Mouse (Mus musculus): ENCODE data around the gene Desi2.
"Not testable (repeated sequence)": the region's sequence is repeated elsewhere in the genome, so short reads cannot be mapped to it uniquely, and the experiment has no call there.

Gene Desi2

GRCm38 (mm10) chr1:178187216-178187791 lies at the start of gene Desi2:
Gene Desi2 (plus strand): TSS chr1:178187417.
- peak; percentile 79 for DNase-seq (ENCODE audit: low read depth)

GRCm38 (mm10) chr1:178146513-178146912 lies 40.7 kb upstream of the Desi2 start:
- not testable (repeated sequence) for DNase-seq (ENCODE audit: low read depth)

- not testable (repeated sequence) for DNase-seq (ENCODE audit: low read depth)
Measured at GRCm38 (mm10) chr1:178146915-178147314, 40.3 kb upstream of the Desi2 start.

GRCm38 (mm10) chr1:178182251-178182650 lies 5.0 kb upstream of the Desi2 start:
- DNase-seq (ENCODE audit: low read depth), result no peak

- DNase-seq (ENCODE audit: low read depth), result no peak
Measured at GRCm38 (mm10) chr1:178185591-178185990, 1.6 kb upstream of the Desi2 start.

- peak; percentile 17 for DNase-seq (ENCODE audit: low read depth)
Measured at GRCm38 (mm10) chr1:178187810-178188209, 593 bp downstream of the Desi2 start.

GRCm38 (mm10) chr1:178188386-178188785 lies 1.2 kb downstream of the Desi2 start:
- DNase-seq (ENCODE audit: low read depth), result no peak

- no peak for DNase-seq (ENCODE audit: low read depth)
Measured at GRCm38 (mm10) chr1:178205701-178206325, 18.6 kb downstream of the Desi2 start.

GRCm38 (mm10) chr1:178207856-178208255 lies 20.6 kb downstream of the Desi2 start:
- not testable (repeated sequence) for DNase-seq (ENCODE audit: low read depth)

GRCm38 (mm10) chr1:178209966-178210365 lies 22.7 kb downstream of the Desi2 start:
- no peak for DNase-seq (ENCODE audit: low read depth)

- DNase-seq (ENCODE audit: low read depth), result no peak
Measured at GRCm38 (mm10) chr1:178217157-178217556, 29.9 kb downstream of the Desi2 start.

GRCm38 (mm10) chr1:178218305-178218704 lies 31.1 kb downstream of the Desi2 start:
- no peak for DNase-seq (ENCODE audit: low read depth)

- DNase-seq (ENCODE audit: low read depth), result no peak
Measured at GRCm38 (mm10) chr1:178219166-178220077, 32.2 kb downstream of the Desi2 start.

- not testable (repeated sequence) for DNase-seq (ENCODE audit: low read depth)
Measured at GRCm38 (mm10) chr1:178228888-178229287, 41.7 kb downstream of the Desi2 start.

- no peak for DNase-seq (ENCODE audit: low read depth)
Measured at GRCm38 (mm10) chr1:178234109-178234508, 46.9 kb downstream of the Desi2 start.

- no peak for DNase-seq (ENCODE audit: low read depth)
Measured at GRCm38 (mm10) chr1:178235919-178236466, 48.8 kb downstream of the Desi2 start.

GRCm38 (mm10) chr1:178238676-178239075 lies 51.5 kb downstream of the Desi2 start:
- no peak for DNase-seq (ENCODE audit: low read depth)

- DNase-seq (ENCODE audit: low read depth), result peak; percentile 7
Measured at GRCm38 (mm10) chr1:178241884-178242508, 54.8 kb downstream of the Desi2 start.

- DNase-seq (ENCODE audit: low read depth), result no peak
Measured at GRCm38 (mm10) chr1:178248107-178248820, 61.0 kb downstream of the Desi2 start.

- DNase-seq (ENCODE audit: low read depth), result no peak
Measured at GRCm38 (mm10) chr1:178254598-178254997, 67.4 kb downstream of the Desi2 start.

GRCm38 (mm10) chr1:178256351-178256750 lies 69.1 kb downstream of the Desi2 start:
- DNase-seq (ENCODE audit: low read depth), result no peak
